Mouse (Mus musculus) frontal cortex, postnatal 25 days (tissue): ENCODE measurements at regions not wholly inside any gene's neighbourhood (a gene's known extent, or its start where the extent isn't known, plus 50 kb on each side); places are given as distances from the start of the nearest gene placed in this dataset.

Experiments
- DNase-seq, 2 experiments: peaks; one replicate each; pipeline ENCODE4 v3.0.0; 2022; ENCODE audit warnings: low spot score in 2 of 2

GRCm38 (mm10) chr13:32541611-32542010 is 203.1 kb upstream of the Gmds start:
- no peak for DNase-seq

GRCm38 (mm10) chr13:32536241-32536640 is 197.7 kb upstream of the Gmds start:
- DNase-seq, result no peak

GRCm38 (mm10) chr13:32535602-32536001 is 197.1 kb upstream of the Gmds start:
- DNase-seq, result no peak

- DNase-seq, result no peak
Observed at GRCm38 (mm10) chr13:32530926-32531512, 192.5 kb upstream of the Gmds start.

GRCm38 (mm10) chr13:32518611-32519344 is 180.2 kb upstream of the Gmds start:
- DNase-seq, result no peak

GRCm38 (mm10) chr13:32517514-32517913 is 179.0 kb upstream of the Gmds start:
- DNase-seq, result no peak

- DNase-seq, result no peak
Observed at GRCm38 (mm10) chr13:32509231-32510023, 170.9 kb upstream of the Gmds start.

- DNase-seq, result no peak
Observed at GRCm38 (mm10) chr13:32508447-32508846, 169.9 kb upstream of the Gmds start.

- no peak for DNase-seq
Observed at GRCm38 (mm10) chr13:32507825-32508224, 169.3 kb upstream of the Gmds start.

- no peak for DNase-seq
Observed at GRCm38 (mm10) chr13:32498205-32498790, 159.8 kb upstream of the Gmds start.

GRCm38 (mm10) chr13:32496263-32496662 is 157.7 kb upstream of the Gmds start:
- no peak for DNase-seq

GRCm38 (mm10) chr13:32495063-32495462 is 156.5 kb upstream of the Gmds start:
- DNase-seq, result no peak

- DNase-seq, result no peak
Observed at GRCm38 (mm10) chr13:32493806-32494205, 155.3 kb upstream of the Gmds start.

GRCm38 (mm10) chr13:32493309-32493708 is 154.8 kb upstream of the Gmds start:
- DNase-seq, result peak; percentile 38 to 64

GRCm38 (mm10) chr13:32492566-32492965 is 154.0 kb upstream of the Gmds start:
- DNase-seq, result no peak

- DNase-seq, result no peak
Observed at GRCm38 (mm10) chr13:32481444-32482058, 143.0 kb upstream of the Gmds start.

GRCm38 (mm10) chr13:32480029-32480428 is 141.5 kb upstream of the Gmds start:
- no peak for DNase-seq

- no peak for DNase-seq
Observed at GRCm38 (mm10) chr13:32479118-32479818, 140.7 kb upstream of the Gmds start.

GRCm38 (mm10) chr13:32465787-32466186 is 127.2 kb upstream of the Gmds start:
- no peak for DNase-seq

GRCm38 (mm10) chr13:32465041-32465682 is 126.6 kb upstream of the Gmds start:
- no peak for DNase-seq
